21 mouse cellular contexts compared by ENCODE assay signal in genomic region chr11:113658319-113658718, GRCm38 (mm10). TPM values are rescaled to one million over a fixed set of nuclear protein-coding genes. Genes with fewer than 3 reads are reported as not detected.
A peak's percentile ranks its signal among the peaks of the same experiment; 100 is the strongest.
DNase-seq lines count a peak whose midpoint lies in the region; ATAC-seq lines count a peak whose summit lies in the region.
"Had no signal": no experiment of that assay in that cellular context is flagged by ENCODE, and none has a peak within 500 bp of the region (broad histone marks: within the 10 kb centered on the region; RNA-seq: fewer than 3 reads in every experiment).

No protein-coding gene starts in this region.

- no peaks in the 10 kb centered on the region for H3K9me3 ChIP-seq in kidney, embryonic 14.5 days (ENCODE audit: control insufficient read depth, low read length)
- H3K9me3 ChIP-seq in heart, embryonic 11.5 days (replicated peaks; ENCODE audit: control insufficient read depth, low read length): no peaks in the 10 kb centered on the region
- H3K9me3 ChIP-seq: embryonic facial prominence, embryonic 10.5 days; forebrain, embryonic 10.5 days; G1E had no signal

- H3K27me3 ChIP-seq in kidney, embryonic 14.5 days (ENCODE audit: control insufficient read depth, insufficient read depth, low read length): no peaks in the 10 kb centered on the region
- H3K27me3 ChIP-seq in heart, embryonic 11.5 days (ENCODE audit: control insufficient read depth, insufficient read depth, low read length): no peaks in the 10 kb centered on the region

- no peak overlapping the region for H3K4me2 ChIP-seq in kidney, embryonic 14.5 days (replicated peaks; ENCODE audit: low read depth, low read length)
- no peak overlapping the region for H3K4me2 ChIP-seq in heart, embryonic 11.5 days
- H3K4me2 ChIP-seq: hindbrain, embryonic 14.5 days had no signal

- WGBS in kidney, embryonic 14.5 days: 70% methylated on average over 8 of the region's 8 CpGs
- WGBS in heart, embryonic 11.5 days (ENCODE audit: insufficient replicate concordance): 84% methylated on average over 8 of the region's 8 CpGs

- no peaks in the 10 kb centered on the region for H3K4me1 ChIP-seq in kidney, embryonic 14.5 days (ENCODE audit: control insufficient read depth, insufficient read depth, low read length)
- H3K4me1 ChIP-seq in heart, embryonic 11.5 days (ENCODE audit: control insufficient read depth, insufficient read depth, low read length): no peaks in the 10 kb centered on the region

- peaks cover 93% of the 10 kb centered on the region for H3K36me3 ChIP-seq in kidney, embryonic 14.5 days (ENCODE audit: control insufficient read depth, insufficient read depth, low read length)
- peaks cover 56% of the 10 kb centered on the region for H3K36me3 ChIP-seq in heart, embryonic 11.5 days (ENCODE audit: control insufficient read depth, insufficient read depth, low read length)

- H3K27ac ChIP-seq in kidney, embryonic 14.5 days (ENCODE audit: low read depth, low read length): no peak overlapping the region
- H3K27ac ChIP-seq in heart, embryonic 11.5 days (ENCODE audit: low read depth, low read length): no peak overlapping the region
- H3K27ac ChIP-seq: embryonic facial prominence, embryonic 10.5 days; forebrain, embryonic 10.5 days; gastrocnemius, adult 2 months; hindbrain, embryonic 14.5 days had no signal

- no peak overlapping the region for H3K4me3 ChIP-seq in kidney, embryonic 14.5 days (ENCODE audit: low read length)
- H3K4me3 ChIP-seq in heart, embryonic 11.5 days (ENCODE audit: low read depth, low read length): no peak overlapping the region
- H3K4me3 ChIP-seq: embryonic facial prominence, embryonic 10.5 days; forebrain, embryonic 10.5 days; gastrocnemius, adult 2 months had no signal

- ATAC-seq in kidney, embryonic 14.5 days (ENCODE audit: low FRiP score, low TSS enrichment): no peak
- no peak for ATAC-seq in heart, embryonic 11.5 days (replicated peaks; ENCODE audit: insufficient number of reproducible peaks, low FRiP score, low TSS enrichment)
- ATAC-seq: forebrain, embryonic 14.5 days had no signal

- peak; percentile 39 for DNase-seq in cerebellum, adult 9-10 months
- no peak for DNase-seq in cerebellum, adult 18-20 months
- DNase-seq in kidney, adult 18-20 months: peak; percentile 33
- peak; percentile 41 for DNase-seq in kidney, postnatal 14 days
- no peak for DNase-seq in left cerebral cortex, adult 11 months (ENCODE audit: low spot score)
- DNase-seq in ovary, postnatal 14 days (ENCODE audit: low spot score): no peak
- DNase-seq: adrenal gland, adult 8-10 months; adrenal gland, postnatal 36 days; B cell, adult 2 months; cerebellum, adult 8-10 months; gastrocnemius, adult 2 months; gastrocnemius, postnatal 36 days; heart, adult 11 months; heart, postnatal 10 days had no signal

- H3K9ac ChIP-seq in kidney, embryonic 14.5 days (ENCODE audit: low read depth, low read length): no peak overlapping the region
- no peak overlapping the region for H3K9ac ChIP-seq in heart, embryonic 11.5 days (ENCODE audit: low read depth, low read length)
- H3K9ac ChIP-seq: hindbrain, embryonic 14.5 days had no signal

RNA-seq across cellular contexts. Expression of gene Slc39a11, which starts 8.4 kb away (rescaled TPM):
- 11.3 and 16.4 TPM in 2 replicates for polyA plus RNA-seq in kidney, embryonic 14.5 days (2014; fragmentation: Nextera tagmentation; extraction: Ambion mirVana)
- 17.1 and 18.7 TPM in 2 replicates for polyA plus RNA-seq in heart, embryonic 11.5 days (2014; fragmentation: Nextera tagmentation; extraction: Ambion mirVana)

RNA-seq across cellular contexts. Expression of gene Cog1, which starts 9.3 kb away (rescaled TPM):
- 16.6 and 29.3 TPM in 2 replicates for polyA plus RNA-seq in kidney, embryonic 14.5 days (2014; fragmentation: Nextera tagmentation; extraction: Ambion mirVana)
- 19.2 and 19.4 TPM in 2 replicates for polyA plus RNA-seq in heart, embryonic 11.5 days (2014; fragmentation: Nextera tagmentation; extraction: Ambion mirVana)

RNA-seq across cellular contexts. Expression of gene Fam104a, which starts 25.6 kb away (rescaled TPM):
- polyA plus RNA-seq in kidney, embryonic 14.5 days (2014; fragmentation: Nextera tagmentation; extraction: Ambion mirVana): 49.7 and 49.8 TPM in 2 replicates
- 53.1 and 54.7 TPM in 2 replicates for polyA plus RNA-seq in heart, embryonic 11.5 days (2014; fragmentation: Nextera tagmentation; extraction: Ambion mirVana)

RNA-seq across cellular contexts. Expression of gene D11Wsu47e, which starts 25.9 kb away (rescaled TPM):
- polyA plus RNA-seq in kidney, embryonic 14.5 days (2014; fragmentation: Nextera tagmentation; extraction: Ambion mirVana): 20.5 and 29.7 TPM in 2 replicates
- polyA plus RNA-seq in heart, embryonic 11.5 days (2014; fragmentation: Nextera tagmentation; extraction: Ambion mirVana): 18.1 and 18.7 TPM in 2 replicates

RNA-seq across cellular contexts. Expression of gene Sstr2, which starts 39.2 kb away (rescaled TPM):
- 0.28 and 0.33 TPM in 2 replicates for polyA plus RNA-seq in kidney, embryonic 14.5 days (2014; fragmentation: Nextera tagmentation; extraction: Ambion mirVana)
- polyA plus RNA-seq in heart, embryonic 11.5 days (2014; fragmentation: Nextera tagmentation; extraction: Ambion mirVana): 0.79 and 1.0 TPM in 2 replicates
- polyA plus RNA-seq: G1E had no signal

Comparison
In these comparisons a context has a peak if more than half of its experiments do, and no peak if none do; other contexts are left out.
1. DNase-seq: peak in cerebellum, adult 9-10 months (single experiment), kidney, adult 18-20 months (single experiment) and kidney, postnatal 14 days (single experiment); none in cerebellum, adult 18-20 months (0 of 2), left cerebral cortex, adult 11 months (single experiment) and ovary, postnatal 14 days (single experiment).